Comparison of ENCODE assay signal across 1 mouse cellular context in the genomic region with DNA sequence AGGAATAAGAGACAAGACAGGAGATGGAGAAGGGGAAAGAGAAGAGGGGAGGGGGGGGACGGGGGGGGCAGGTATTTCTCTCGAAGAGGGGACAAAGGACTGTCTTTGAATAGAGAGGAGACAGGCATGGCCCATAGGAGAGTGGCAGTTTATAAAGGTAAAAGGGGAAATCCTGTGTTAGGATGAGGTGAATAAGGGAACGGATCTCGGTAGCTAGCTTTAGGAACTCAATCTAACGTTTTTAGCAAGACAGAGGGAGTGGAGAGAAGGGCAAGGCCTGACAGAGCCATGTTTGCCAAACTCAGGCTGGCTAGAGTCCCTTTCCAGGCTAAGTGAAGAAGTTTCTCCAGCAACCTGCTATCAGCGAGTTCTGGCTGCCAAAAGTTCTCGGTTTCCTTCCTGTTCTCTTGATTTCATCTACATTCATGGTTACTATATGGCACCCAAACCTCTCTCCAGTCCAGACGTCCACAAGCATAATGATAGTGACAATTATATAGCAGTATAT.
A peak's percentile ranks its signal among the peaks of the same experiment; 100 is the strongest.
TF ChIP-seq lines count a peak whose summit lies in the region.

No protein-coding gene starts in this region.

TF ChIP-seq in MEL, 35 proteins besides CTCF, POLR2A, EP300 and RAD21 (continued from another document):
- TF ChIP-seq USF2 (IDR thresholded peaks at IDR 0.05; ENCODE audit: borderline replicate concordance in 1 of 2, insufficient read depth in 1 of 2, low read depth in 1 of 2, low read length in 2 of 2) (no peak), MAFK (IDR thresholded peaks at IDR 0.05; ENCODE audit: borderline replicate concordance, low read depth, low read length) (no peak), USF1 (IDR thresholded peaks at IDR 0.05; ENCODE audit: low read depth, low read length) (no peak), UBTF (IDR thresholded peaks at IDR 0.05; ENCODE audit: borderline replicate concordance, insufficient read depth, low read depth, low read length) (no peak), MEF2A (IDR thresholded peaks at IDR 0.05; ENCODE audit: extremely low read depth, insufficient replicate concordance, low read depth, low read length, poor library complexity, severe bottlenecking) (no peak), GATA1 (IDR thresholded peaks at IDR 0.05; ENCODE audit: low read depth, low read length) (0 out of 2 replicates have a peak, but pooled peaks have one; percentile 50), JUND (IDR thresholded peaks at IDR 0.05; ENCODE audit: low read depth, low read length) (no peak)
